Mouse (Mus musculus) retina, embryonic 14.5 days (tissue): ENCODE data around the gene Jag1.

Experiments
- DNase-seq: peaks from one replicate; pipeline ENCODE4 v3.0.0-alpha.2; 2015; ENCODE audit warnings: low spot score

Gene Jag1

DNA sequence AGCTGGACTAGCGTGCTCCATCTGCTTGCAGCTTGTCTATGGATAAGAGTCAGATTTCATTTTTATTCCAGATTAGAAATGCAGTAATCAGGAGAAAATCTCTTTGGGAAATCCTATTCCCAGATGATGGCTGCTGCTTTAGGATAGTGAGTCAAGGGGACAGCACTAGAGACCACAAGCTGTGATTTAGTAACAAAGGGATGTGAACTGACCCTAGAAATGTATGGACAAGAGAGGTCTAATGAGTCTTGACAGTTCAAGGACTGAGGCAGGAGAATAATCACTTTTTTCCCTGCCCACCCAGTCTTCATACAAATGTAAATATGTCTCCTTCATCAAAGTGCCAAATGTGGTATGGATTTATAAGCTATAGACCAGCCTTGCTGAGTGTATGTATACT is 52.6 kb downstream of the Jag1 start:
- peak; percentile 67 for DNase-seq

DNA sequence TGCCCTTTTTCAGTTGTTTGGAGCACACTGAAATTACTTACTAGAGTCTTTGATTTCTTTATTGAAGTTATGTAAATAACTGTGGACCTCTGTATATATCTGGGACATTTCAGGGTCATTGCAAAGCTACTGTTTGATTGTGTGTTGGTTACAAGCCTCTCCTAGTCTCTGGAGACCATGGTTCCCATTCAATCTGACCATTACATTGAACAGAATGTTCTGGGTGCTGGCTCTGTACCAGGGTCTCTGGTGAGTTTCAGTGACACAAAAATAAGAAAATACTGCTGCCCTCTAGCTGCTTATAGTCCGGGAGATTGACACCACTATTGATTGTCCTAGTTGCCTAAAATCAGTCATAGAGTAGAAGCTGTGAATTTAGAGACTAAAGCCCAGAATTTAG is 66.5 kb downstream of the Jag1 start:
- no peak for DNase-seq

DNA sequence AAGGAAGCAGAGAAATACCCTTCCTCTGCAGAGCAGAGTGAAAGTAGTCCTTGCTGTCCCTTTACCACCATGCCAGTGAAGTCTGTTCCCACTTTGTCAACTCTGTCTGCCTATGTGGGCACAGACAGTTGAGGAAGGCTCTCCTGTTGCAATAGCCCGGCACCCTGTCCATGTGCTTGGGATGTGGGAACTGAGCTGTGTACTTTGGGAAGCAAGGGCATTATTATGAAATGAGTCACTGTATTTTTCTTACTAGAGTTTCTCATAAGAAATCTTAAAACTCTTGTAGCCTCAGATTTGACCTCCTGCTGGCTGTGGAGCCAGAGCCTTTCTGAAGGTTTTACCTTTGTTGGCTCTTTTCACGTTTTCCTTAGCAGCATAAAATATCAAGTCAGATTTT is 67.1 kb downstream of the Jag1 start:
- DNase-seq, result no peak

DNA sequence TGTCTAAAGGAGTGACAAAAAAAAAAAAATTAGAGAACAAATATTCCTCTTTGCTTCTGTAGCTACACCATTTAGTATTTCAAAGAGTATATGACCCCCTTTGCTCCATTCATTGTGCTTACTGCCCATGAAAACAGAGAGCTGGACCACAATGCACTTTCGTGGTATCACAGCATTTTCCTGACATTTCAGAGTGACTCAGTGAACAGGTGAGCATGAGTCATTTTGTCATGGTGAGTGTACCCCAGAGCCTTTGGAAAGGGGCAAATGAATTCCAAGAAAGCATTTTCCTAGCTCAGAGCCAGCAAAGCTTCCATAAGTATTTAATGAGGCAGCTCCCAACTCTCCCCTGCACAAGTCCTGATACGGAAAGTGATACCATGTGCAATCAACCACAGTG is 72.3 kb downstream of the Jag1 start:
- peak; percentile 15 for DNase-seq
